Mouse (Mus musculus): ENCODE data around the gene Arid1b.

The Arid1b gene

DNA sequence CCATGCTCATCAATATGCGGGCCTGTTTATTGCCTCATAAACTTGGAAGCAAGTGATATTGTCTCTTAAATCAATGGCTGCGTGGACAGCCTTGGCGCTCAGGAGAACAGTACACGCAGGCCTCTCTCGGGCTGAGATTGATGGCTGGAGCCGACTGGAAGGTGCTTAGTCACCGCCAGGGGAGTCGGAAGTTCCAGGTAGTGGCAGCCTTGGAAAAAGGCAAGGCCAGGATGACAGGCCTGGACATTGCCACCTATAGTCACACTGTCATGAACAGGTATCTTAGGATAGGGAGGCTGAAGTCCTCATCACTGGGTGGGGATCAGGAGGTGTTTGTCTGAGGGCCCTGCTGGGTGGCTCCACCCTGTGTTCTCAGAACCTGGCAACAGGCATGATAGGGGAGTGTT, 371.9 kb downstream of the Arid1b start:
- in situ Hi-C loops (cut with MboI, MseI) = no loop called here

DNA sequence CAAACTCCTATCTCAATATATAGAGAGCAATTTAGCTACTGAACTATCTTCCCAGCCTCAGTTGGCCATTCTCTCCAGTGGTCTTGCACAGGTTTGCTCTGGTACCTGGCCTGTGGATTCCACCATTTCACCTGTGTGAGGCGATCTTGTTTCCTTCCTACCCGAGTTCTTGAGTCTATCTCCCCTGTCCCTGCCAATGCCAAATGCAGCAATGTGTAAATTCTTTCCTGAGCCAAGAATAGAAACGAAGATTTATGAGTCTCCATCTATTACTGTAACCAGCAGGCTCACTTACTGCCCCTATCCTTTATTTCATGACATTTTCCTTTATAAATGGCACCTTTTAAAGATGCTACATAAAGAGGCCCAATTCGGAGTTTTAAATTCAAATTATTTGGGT, 376.9 kb downstream of the Arid1b start:
- in situ Hi-C loops (cut with MboI, MseI) = no loop called here

DNA sequence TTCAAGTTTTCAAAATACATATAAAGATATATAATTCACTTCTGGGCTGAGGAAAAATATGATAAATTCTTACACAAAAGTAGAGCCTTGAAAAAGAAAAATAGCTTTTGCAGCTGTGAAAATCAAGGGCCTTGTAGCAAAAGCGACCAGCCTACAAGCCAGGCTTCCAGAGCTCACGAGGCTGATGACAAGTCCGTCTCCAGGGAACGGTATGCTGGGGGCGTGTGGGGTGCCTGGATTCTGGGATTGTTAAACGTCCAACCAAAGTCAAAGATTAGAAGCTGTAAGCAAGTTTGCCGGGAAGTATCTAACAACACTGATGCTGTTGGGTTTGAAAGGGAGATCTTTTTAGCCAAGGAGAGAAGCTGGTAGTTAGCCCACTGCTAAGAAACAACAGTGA, 377.4 kb downstream of the Arid1b start:
- in situ Hi-C loops (cut with MboI, MseI) = no loop called here

DNA sequence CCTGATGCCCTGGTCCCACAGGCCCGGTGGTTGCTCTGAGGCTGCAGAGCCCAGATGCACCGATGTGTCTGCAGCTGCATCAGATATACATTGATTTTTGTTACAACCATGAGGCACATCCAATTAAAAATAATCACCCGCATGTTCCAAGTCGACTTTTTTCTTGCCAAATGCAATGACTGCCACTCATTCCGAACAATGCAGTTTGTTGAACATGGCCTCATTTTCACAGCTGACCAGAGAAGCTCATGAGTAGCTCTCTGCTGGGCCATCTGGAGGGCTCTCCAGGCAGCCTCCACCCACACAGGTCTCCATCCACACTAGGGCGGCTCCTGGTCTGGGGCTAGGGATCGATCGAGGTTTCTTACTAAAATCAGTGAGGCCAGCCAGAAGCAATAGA, 378.8 kb downstream of the Arid1b start:
- in situ Hi-C loops (cut with MboI, MseI) = no loop called here

DNA sequence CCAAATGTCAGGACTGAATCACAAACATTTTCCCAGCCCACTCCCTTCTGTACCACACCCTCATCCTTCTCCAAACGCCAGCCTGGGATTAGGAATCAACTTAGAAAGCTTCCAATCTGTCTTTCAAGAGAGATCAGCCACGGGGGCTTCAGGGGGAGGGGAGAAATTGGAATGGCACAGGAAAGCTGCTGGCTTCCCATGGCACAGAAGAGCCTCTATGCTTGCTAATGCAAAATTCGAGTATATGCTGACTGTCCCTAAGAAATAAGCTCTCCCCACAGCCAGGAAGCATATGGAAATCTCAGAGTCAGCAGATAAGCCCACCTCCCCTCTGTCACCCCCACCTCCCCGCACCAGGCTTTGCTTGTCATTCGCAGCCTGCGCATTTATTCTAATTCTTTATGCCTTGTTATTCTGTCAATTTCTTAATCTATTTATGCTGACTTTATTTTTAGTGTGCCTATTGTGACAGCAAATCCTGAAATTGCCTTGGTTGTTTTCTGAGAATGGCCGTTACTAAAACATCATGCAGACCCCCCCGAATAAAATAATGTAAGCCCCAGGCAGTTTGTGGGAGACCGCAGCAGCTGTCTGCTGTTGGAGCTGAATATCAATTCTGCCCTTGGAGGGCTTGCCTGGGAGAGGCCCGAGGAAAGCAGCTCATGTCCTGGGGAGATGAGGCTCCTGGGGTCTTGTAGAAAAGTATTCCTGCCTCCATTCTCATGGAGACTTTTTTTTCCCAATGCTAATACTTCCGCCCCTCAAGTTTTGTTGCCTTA, 383.2 kb downstream of the Arid1b start:
- in situ Hi-C loops (cut with MboI, MseI) = no loop called here

DNA sequence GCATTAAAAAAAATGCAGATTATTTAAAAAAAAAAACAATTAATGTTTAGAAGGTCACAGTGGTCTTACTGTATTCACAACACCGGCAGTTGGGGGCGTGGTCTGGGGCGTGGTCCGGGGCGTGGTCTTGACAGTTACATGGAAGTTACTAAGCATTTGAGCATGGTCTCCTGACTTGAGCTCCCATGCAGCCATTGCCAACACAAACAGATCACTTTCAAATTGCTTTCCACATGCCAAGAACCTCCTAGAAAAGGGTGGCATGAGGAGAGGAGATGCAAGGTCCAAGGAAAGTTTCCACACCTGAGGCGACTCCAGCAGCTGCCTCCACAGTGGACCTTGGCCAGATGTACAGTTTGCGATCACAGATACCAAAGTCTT, 383.8 kb downstream of the Arid1b start:
- in situ Hi-C loops (cut with MboI, MseI) = no loop called here

DNA sequence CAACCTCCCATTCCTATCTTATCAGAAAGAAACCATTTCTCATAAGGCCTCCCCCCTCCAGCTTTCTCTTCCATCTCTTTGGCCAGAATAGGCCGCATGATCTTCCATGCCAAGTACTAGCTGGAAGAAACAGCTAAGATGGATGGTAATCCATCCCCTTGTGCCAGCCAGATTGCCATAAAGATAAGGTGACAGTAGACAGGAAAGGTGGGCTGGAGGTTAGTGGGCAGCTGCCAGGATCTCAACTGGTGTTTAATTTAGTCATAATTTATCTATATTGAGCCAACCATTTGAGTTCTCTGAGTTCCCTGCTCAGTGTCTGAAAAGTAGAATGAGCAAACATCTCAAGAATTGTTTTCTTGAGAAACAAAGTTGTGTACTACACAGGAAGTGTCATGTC, 391.6 kb downstream of the Arid1b start:
- in situ Hi-C loops (cut with MboI, MseI) = no loop called here

DNA sequence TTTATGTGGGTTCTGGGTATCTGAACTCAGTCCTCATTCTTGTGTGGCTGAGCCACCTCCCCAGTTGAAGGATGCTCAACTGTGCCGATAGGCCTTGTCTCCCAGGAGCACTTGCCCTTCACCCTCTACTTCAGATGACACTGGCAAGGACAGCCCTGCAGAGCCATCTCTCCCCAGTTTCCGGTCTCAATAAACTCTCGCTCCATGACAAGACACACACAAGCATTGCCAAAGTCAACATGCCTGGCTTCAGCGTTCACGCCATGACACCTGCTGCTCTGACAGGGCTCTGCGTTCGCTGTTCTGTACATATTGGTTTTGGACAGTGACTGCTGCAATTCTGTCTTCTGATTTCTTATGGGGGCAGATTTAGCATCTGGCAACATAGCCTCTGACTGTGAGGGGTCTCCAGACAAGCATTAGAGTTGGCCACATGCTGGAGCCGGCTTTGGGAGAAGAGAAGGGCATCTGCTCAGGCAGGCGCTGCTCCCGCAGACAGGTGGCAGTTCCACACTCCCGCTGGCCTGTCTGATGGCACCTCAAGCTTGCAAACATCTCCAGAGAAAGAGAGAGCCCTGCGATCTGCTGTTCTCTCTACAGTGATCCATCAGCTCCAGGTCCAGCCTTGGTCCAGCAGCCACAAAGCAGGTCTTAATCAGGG, 392.9 kb downstream of the Arid1b start:
- in situ Hi-C loops (cut with MboI, MseI) = no loop called here

DNA sequence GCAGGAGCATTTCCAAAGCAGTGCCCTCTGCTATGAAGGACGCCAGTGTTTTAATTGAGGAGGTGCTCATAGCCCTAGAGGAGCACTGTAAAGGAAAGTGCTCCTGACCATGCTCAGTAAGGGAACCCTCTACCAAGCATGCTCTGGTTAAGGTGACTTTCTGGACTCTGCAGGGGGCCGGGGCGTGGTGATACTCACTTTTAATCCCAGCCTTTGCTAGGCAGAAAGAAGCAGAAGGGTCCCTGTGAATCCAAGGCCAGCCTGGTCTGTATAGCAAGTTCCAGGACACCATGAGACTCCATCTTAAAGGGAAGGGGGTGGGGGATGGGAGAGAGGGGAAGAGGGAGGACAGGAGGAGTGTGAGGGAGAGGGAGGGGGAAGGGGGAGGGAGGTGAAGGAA, 394.2 kb downstream of the Arid1b start:
- in situ Hi-C loops (cut with MboI, MseI) = no loop called here

DNA sequence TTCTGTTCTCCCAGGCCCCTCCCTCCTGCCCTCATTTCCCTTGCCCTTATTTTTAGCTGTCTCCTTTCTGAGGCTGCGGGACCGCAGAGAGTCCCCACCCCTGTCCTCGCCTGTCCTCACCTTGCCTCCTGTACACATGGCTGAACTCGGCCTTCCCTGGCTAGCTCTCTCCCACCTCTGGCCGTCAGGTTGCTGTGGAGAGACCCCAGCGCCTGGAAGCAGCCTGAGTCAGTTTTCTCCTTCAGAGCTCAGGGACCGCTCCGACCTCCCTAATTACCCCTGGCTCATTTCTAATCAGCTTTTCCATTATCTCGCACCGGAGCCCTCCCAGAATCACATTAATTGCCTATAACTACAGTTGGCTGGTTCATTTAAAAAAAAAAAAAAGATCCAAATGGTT, 396.6 kb downstream of the Arid1b start:
- in situ Hi-C loops (cut with MboI, MseI) = loop anchor here (10.0 kb wide), 1 partner anchor 146 kb away; no protein-coding TSS in a partner anchor

DNA sequence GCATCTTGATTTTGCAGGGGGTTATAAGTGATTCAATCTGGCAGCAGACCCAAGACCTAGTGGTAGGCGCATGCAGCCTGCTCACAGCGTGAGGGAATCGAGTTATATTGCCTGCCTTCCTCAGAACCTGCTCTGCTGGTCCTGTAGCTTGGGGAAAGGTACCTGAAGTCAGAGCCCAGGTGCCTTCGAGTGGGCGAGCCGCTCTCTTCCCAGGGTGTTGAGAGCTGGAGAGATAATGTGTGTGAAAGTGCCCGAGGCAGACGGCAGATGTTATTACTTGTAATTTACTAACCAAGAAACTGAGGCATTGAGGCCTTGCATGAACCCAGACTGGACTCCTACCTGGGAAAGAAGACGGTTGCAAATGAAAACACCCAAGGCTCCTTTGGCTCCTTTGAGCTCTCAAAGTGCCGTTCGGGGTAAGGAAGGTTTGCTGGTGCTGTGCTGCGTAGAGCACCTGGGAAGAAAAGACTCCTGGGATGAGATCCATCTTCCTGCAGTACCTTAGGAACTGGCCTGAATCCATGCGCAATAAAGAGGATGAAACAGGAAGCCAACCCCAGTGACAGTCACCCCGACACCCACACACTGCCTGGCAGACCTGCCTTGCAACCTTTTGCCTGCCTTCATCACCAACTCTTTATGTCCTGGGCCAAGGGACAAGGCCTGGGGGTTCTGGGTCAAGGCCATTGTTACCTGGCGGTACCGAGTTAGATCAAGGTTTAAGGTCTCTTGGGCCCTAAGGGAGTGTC, 401.5 kb downstream of the Arid1b start:
- in situ Hi-C loops (cut with MboI, MseI) = loop anchor here (5.0 to 10.0 kb wide), 2 partner anchors 48 to 151 kb away; no protein-coding TSS in a partner anchor

DNA sequence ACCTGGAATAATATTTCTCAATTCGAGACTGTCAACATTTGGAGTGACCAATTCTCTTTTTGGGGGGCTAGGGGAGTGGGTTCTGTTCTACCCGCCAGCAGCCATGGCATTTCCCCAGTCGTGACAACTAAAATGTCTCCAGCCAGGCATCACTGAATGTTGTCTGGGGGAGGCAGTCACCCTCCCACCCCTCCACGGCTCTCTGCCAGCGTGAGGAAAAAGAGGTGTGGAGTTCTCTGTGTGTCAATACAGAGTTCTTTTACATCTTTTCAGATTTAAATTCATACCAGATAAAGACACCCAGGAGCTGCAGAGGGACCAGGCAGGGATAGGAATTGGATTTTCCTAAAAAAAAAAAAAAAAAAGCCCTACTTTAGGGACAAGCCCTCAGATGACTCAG, 402.1 kb downstream of the Arid1b start:
- in situ Hi-C loops (cut with MboI, MseI) = loop anchor here (5.0 to 10.0 kb wide), 2 partner anchors 49 to 151 kb away; no protein-coding TSS in a partner anchor

Measured in regulatory T cell (primary cell).